Mouse (Mus musculus): ENCODE measurements at regions not wholly inside any gene's neighbourhood (a gene's known extent, or its start where the extent isn't known, plus 50 kb on each side); places are given as distances from the start of the nearest gene placed in this dataset.

DNA sequence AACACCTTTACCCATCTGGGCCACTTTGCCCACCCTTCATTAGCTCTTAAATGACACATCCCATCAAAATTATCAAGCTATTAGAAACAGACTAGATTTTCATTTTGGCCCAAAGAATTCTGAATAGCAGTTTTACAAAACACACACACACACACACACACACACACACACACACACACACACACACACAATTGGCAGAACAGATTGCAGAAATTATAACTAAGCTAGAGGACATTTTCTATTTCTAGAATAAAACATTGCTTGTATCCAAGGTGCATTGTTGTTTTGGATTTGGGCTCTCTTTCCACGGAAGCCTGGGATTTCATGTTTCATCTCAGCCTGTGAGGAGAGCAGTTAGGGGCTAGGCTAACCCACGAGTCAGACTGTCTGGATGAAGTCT lies 455.1 kb downstream of the Etnk1 start:
- DNase-seq (ENCODE audit: low spot score in 2 of 2) = no peak

DNA sequence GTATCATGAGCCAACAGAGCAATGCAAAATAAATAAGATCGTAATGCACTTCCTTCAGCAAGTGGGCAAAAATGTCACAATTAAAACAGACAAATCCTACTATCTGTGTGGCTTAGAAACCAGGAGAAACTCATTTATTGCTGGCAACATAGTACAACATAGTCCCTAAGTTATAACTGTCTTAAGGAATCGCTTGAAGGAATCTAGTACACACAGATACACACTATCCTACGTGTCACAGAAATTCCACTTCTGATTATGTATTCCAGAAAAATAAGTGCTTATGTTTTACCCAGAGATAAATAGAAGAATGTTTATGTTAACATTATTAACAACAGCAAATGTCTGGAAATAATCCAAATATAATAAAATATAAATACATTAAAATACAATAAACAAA lies 457.9 kb downstream of the Etnk1 start:
- DNase-seq (ENCODE audit: low spot score in 2 of 2) = no peak

DNA sequence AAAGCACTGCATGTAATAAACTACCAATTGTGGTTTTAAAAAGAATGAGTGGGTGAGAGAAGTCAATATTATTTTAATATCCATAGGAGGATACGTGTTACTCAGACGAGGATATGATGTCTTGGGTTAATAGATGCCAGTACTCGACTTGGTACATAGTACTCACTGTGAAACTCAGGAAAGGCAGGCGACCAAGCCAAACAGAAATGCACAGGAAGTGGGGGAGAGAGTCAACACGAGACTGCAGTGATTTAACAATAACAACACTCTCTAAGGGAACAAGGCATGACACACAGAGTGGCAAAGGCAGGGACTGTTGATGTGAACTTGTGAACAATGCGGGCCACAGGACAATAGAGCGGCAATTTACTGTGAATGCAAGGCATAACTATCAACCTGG lies 464.6 kb downstream of the Etnk1 start:
- no peak for DNase-seq (ENCODE audit: low spot score in 2 of 2)

DNA sequence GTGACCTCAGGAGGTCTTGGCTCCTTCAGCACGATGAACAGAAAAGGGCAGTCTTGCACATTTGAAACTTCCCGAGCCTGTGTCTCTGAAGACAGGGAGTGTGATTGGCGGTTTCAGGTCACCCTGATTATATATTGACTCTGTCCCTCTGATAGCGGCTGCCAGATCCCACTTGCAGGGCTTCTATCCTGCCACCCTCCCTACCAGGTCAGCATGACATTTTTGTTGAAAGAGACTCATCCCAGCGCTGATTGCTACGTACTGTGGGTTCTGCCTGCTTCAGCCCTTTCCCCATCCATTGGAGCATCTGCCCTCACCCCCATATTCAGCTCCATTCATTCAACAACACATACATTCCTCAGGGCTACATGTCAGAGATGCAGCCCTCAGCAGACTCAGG lies 466.7 kb downstream of the Etnk1 start:
- no peak for DNase-seq (ENCODE audit: low spot score in 2 of 2)

DNA sequence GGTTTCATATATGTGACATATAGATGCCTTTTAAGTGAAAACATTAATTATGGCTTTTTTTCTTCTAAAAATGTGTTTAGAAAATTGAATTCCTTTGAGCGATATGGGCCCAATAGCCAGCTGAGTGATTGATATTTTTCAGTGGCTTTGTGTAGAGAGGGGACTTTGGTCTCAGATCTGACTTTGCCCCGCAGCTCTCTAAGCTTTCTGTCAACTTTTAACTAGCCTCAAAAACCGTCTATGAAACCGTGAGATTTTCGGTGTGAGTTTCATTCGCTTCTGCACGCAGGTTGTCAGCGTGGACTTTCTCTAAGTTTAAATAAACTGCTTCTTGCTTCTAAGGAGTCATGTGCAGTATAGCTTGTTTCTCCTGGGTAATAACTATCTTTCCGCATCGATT lies 467.3 kb downstream of the Etnk1 start:
- DNase-seq (ENCODE audit: low spot score in 2 of 2) = no peak

DNA sequence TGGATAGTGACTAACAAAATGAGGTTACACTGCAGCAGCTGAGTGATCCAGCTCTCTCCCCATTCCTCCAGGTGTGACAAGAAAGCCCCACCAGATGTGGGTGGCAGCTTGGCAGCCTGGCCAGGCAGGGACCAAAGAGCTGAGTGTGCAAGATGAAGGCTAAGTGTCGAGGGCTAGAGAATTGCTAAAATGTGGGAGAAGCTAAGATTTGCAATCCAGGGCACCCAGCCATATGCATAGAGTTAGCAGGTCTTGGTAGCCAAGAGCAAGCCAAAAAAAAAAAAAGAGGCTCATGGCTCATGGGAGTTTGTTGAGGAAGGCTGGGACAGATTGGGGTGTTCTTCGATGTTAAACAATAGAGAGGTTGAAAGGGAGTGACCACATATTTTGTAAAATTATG lies 468.0 kb downstream of the Etnk1 start:
- DNase-seq (ENCODE audit: low spot score in 2 of 2) = no peak

DNA sequence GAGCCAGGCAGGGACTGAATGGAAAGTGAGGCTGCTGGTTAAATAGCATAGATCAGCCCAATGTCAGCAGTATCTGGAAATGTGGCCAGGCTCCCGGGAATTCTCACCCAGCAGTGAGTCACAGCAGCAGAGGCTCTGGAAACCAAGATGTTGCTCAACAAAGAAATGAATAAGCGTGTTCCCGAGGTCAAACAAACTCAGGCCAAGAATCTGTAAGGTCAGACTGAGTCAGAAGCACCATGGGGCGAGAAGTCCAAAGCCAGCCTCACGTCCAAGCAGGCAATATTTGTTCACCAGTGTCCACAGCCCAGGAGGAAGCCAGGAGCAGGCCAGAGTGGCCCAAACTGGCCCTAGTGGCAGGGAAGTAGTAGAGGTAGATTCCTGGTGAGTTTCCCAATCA lies 473.6 kb downstream of the Etnk1 start:
- DNase-seq (ENCODE audit: low spot score in 2 of 2) = no peak

DNA sequence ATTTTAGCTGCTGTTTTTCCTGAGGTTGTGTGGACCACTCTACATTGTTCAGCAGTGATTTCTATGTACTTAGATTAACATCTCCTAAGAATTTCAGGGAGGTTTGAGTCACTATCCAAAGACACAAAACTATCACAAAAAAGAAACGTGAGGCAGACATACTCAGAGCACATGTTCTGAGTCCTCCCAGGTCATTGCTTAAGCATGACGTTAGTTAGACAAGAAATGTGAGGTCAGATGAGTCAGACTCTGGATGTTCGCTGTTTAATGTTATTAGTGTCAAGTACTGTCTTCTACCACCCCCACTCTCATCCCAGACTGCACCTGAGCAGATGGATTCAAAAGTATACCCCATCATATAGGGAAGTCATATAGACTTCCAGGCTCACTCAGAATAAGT lies 475.0 kb downstream of the Etnk1 start:
- no peak for DNase-seq (ENCODE audit: low spot score in 2 of 2)

DNA sequence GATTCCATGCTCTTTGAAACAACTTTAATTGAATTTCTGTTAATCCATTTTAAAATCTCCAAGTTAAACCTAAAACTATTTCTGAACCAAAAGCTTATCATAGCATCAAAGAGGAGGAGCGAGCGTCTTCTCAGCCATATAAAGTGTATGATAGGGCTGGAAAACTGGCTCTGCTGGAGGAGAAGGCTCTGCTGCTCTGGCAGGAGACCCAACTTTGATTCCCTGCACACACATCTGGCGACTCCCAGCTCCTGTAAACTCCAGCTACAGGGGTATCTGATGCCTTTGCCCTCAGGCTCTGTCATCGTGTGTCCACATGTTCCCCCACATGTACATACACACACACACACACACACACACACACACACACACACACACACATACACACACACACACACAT lies 479.0 kb downstream of the Etnk1 start:
- DNase-seq (ENCODE audit: low spot score in 2 of 2) = no peak

DNA sequence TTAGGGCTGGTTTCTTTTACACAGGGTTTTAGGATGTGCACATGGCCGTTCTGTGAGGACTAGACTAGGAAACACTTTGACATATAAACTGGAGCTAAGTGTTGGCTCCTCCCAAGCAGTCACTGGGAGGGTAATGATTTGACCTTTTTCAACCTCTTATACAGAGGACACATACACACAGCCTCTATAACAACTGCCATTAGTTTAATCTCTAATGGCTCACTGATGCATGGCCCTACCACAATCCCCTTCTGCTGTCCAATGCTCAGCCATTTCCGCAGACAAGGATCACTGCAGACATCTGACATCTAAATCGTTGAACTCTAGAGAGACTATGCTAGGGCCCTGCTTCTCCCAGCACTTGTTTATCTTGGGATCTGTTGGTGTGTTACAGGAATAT lies 481.5 kb downstream of the Etnk1 start:
- DNase-seq (ENCODE audit: low spot score in 2 of 2) = no peak

DNA sequence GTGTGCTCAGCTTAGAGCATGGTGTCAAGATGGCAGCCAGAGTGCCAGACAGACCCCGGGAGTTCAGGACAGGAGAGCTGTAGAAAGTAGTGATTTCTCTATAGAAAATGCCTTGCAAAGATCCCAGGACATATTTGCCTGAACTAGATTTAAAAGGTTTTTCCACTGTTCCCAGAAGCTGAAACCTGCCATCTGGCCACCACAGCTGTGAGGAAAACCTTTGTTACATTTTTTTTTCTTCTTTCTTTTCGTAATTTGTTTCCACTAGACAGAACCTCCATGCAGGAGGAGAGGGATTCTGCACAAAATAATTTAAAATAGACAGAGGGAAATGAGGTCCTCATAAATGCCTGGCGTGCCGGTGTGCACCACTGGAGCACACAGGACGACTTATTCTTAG lies 489.6 kb downstream of the Etnk1 start:
- DNase-seq (ENCODE audit: low spot score in 2 of 2) = no peak

DNA sequence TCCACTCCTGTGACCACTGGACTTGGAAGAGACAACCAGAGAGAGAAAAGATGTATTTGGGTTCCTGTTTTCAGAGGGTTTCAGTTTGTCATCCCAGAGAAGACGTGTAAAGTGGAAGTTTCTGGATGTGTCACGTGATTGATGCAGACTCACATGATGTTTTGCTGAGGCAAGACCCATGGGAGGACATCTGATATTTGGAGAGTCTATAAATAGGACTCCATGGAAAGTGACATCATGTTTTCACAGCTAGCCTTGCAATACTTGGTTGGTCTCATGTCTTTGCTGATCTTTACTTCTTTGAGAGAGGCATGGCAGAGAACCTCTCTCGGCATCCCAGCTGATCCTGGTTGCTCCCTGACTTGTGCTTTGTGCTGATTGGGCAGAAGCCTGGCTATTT lies 493.8 kb downstream of the Etnk1 start:
- no peak for DNase-seq (ENCODE audit: low spot score in 2 of 2)

DNA sequence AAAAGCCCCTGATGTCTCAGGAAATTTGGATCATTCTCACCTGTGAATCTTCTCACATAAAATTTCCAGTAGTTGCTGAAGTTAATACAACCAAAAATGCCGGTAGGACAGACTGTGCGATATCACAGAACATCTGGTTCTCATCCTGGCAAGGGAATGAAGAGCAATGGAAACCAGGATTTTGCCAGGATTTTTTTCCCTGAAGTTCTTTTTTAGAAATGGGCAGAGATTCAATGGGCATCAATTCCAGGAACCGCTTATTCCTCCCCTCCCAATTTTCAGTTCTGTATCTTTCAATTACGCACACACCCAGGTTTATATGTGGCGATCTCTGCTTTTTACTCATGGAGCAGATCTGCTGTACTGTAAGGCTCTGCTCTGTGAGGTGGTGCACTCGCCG lies 496.3 kb downstream of the Etnk1 start:
- DNase-seq (ENCODE audit: low spot score in 2 of 2) = no peak

DNA sequence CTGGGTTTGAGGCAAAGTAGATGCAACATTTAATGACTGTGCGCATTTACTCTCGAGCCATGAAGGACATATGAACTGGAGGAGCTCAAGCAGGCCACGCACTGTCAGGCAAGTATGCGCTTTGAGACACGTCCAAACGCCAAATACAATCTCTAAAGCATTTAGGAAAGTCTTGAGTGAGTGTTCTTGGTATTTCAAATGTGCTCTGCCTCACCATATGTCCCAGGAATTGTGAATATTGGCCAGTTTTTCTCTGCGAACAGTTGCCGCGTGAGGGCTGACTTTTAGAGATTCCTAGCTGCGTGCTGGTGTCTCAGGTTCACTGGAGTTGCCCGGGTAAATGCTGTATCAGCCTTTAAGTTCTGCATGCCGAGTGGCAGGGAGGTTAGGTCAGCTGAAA lies 498.4 kb downstream of the Etnk1 start:
- no peak for DNase-seq (ENCODE audit: low spot score in 2 of 2)

DNA sequence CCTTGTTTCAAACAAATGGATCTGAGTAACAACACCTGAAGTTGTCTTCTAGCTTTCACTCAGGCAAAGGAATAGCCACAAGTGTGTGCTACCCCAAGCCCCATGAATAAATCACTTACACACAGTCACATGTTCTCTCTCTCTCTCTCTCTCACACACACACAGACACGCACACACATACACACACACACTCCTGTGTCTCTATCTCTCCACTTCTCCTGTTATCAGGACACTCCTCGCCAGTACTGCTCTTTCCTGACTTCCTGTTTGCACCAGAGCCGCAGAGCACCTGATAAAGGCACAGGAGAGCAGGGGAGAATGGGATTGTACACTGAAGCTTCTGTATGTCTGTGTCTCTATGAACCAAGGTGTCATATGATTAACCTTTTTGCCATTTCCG lies 501.5 kb downstream of the Etnk1 start:
- no peak for DNase-seq (ENCODE audit: low spot score in 2 of 2)

DNA sequence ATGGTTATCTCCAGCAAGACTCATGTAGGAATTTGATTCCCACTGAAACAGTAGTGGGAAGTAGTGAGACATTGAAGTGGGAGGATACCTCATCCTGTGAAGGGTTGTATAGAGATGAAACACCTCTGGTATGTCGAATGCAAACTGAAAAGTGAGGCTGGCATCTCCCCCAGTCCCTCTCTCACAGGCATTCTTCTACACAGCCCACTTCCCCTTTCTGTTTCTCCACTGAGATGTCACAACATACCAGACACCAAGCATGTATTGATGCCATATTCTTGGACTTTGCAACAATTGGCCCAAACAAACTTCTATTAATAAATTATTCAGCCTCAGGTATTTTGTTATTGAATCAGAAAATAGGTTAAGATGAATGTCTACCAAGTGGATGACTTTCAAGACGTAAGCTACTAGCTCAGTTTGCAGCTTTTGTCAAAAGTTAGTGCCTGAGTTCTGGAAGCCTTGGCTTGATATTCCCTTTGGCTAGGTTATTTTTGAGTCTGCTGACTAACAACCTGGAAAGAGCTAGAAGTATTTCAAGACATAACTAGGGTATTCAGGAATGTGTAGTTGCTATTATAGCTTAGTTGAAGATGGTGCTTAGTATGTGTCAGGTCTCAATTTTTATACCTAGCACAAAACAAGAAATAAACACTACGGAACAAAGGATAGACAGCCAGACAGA lies 502.6 kb downstream of the Etnk1 start:
- DNase-seq (ENCODE audit: low spot score in 2 of 2) = no peak

DNA sequence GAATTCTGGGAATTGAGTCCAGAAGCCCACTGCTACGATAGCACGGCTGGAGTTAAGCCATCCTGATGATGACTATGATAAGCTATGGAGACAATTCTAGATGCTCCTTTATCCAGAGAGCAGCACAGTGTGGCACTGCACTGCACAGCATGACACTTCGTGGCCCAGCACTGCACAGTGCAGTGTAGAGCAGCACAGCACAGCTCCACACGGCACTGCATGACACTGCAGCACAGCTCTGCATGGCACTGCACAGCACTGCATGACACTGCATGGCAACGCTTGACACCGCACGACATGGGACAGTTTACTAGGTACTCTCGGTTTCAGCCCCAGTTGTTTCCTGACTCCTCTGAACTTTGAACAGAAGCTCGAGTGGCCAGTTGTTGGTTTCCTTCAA lies 523.1 kb downstream of the Etnk1 start:
- DNase-seq (ENCODE audit: low spot score in 2 of 2) = peak in 1 of 2 experiments; percentile 42

DNA sequence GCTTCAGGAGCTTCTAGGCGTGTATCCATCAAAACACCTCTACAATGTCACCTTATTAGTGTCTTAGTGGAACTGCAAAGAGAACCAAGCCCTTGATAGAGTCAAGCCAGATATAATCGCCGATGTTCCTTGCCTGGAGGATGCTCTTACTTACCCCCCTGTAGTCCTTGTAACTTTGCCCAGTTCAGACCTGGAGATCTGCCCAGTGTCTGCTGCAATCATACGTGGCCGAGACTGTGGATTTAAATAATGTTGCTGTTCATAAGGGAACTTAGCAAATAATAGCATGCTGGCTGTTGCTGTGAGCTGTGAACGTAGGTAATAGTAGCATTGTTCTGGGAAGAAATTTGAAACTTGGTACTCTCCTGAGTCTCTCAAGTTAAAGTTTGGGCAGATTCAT lies 523.8 kb downstream of the Etnk1 start:
- DNase-seq (ENCODE audit: low spot score in 2 of 2) = peak in 1 of 2 experiments; percentile 58

DNA sequence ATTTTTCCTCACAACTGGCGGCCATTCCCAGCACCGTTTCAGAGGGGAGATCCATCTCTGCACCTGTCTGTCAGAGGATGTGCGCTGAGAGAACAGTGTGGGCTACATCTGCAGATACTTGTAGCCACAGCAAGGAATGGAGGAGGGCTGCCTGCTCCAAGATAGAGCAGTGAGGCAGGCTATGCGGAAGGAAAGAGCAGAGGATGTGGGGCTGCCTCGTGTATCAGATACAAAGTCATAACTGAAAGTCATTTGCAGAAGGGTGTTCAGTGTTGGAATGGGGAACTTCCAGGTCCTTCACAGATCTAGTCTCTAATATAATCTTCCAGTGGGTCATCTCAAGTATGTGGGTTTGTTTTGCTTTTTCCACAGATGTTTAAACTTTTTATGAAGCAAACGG lies 531.0 kb downstream of the Etnk1 start:
- DNase-seq (ENCODE audit: low spot score in 2 of 2) = peak in 1 of 2 experiments; percentile 42

DNA sequence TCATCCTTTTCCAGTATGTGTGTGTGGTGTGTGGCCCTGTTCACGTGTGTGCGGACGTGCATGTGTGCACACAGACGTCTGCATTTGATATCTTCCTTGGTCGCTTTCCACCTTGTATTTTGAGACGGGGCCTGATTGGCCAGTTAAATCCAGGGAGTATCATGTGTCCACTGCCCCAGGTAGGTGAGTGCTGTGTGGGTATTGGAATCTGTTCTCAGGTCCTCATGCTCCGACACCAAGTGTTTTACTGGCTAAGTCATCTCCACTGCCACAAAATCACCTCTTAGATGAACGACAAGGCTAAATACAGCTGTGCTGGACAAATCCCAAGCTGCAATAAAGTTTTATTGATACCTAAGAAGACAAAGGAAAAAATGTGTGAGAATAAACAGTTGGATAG lies 537.0 kb downstream of the Etnk1 start:
- no peak for DNase-seq (ENCODE audit: low spot score in 2 of 2)

DNA sequence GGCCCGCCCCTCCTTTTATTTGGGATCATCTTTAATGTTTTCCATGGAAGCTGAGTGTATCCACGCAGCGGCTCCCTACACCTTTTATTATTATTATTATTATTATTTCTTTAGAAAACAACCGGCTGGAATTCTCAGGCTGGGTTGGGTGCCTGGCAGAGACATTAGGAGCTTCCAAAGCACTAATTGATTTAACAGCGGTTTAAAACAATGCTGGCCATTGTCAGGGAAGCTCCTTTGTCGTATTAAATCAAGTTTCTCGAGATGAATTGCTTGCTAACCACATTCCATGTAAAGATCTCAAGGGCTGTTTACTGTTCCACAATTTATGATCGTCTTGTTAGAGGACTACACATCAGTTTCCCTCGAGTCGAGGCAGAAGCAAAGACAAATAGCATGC lies 539.4 kb downstream of the Etnk1 start:
- DNase-seq (ENCODE audit: low spot score in 2 of 2) = peak in 1 of 2 experiments; percentile 40

DNA sequence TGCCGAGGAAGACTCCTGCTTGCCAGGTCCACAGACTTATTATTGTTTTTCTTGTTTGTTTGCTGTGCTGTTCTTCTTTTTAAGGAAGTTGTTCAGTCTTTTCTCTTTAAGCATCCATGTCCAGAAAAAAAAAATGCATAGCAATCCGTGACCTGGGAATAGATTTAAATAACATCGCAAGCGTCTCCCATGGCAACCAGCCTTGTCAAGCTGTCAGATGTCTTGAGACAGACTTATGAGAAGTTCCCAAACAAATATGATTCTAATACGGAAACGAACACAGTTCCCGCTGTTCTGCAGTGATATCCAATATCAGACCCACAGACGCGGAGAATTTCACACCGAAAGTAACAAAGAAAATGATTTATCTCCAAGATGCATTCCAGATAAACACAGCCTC lies 547.4 kb downstream of the Etnk1 start:
- no peak for DNase-seq (ENCODE audit: low spot score in 2 of 2)

DNA sequence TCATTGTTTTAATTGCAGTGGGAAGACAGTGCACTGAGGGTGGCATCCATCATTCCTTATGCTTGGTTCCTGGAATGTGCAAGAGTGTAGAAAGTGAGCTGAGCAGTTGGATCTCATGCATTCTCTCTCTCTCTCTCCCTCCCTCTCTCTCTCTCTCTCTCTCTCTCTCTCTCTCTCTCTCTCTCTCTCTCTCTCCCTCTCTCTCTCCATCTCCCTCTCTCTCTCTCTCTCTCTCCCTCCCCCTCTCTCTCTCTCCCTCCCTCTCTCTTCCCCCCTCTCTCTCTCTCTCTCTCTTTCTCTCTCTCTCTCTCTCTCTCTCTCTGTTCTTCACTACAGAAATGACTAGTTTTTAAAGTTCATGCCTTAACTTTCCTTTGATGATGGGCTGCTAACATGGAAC lies 583.1 kb downstream of the Etnk1 start:
- DNase-seq (ENCODE audit: low spot score in 2 of 2) = no peak

All from urinary bladder, postnatal 4 days (tissue).